Mouse (Mus musculus) embryonic facial prominence, embryonic 13.5 days (tissue): Measurements from ENCODE around the gene Hdhd5. TPM values are rescaled to one million over a fixed set of nuclear protein-coding genes. Genes with fewer than 3 reads are reported as not detected.

ENCODE experiments used
- ATAC-seq: fragments of 200-750 bp; cut with Nextera tagmentation; 2 replicates; pipeline ENCODE4 v1.8.0; 2017; ENCODE audit warnings: low read depth; ENCODE audit not compliant: insufficient number of reproducible peaks, insufficient read depth, low FRiP score, low TSS enrichment
- H3K27ac ChIP-seq: fragments of 300-500 bp; sonication (generic); 2 replicates; pipeline ENCODE4 v1.5.1; 2015; ENCODE audit warnings: moderate library complexity, mild to moderate bottlenecking, inconsistent platforms
- H3K27me3 ChIP-seq: fragments of 300-500 bp; sonication (generic); 2 replicates; pipeline ENCODE4 v1.6.1; 2015; ENCODE audit warnings: mild to moderate bottlenecking, inconsistent platforms
- H3K36me3 ChIP-seq: fragments of 300-500 bp; sonication (generic); 2 replicates; pipeline ENCODE4 v1.6.1; 2015; ENCODE audit warnings: mild to moderate bottlenecking, inconsistent platforms
- H3K4me1 ChIP-seq: fragments of 300-500 bp; sonication (generic); 2 replicates; pipeline ENCODE4 v1.6.1; 2015; ENCODE audit warnings: inconsistent platforms
- H3K4me2 ChIP-seq: fragments of 300-500 bp; sonication (generic); 2 replicates; pipeline ENCODE4 v1.6.1; 2015; ENCODE audit warnings: moderate library complexity, mild to moderate bottlenecking, inconsistent platforms
- H3K4me3 ChIP-seq: fragments of 300-500 bp; sonication (generic); 2 replicates; pipeline ENCODE4 v1.5.1; 2015; ENCODE audit warnings: mild to moderate bottlenecking, inconsistent platforms
- H3K9ac ChIP-seq: fragments of 300-500 bp; sonication (generic); 2 replicates; pipeline ENCODE4 v1.6.1; 2015; ENCODE audit warnings: mild to moderate bottlenecking, inconsistent platforms
- H3K9me3 ChIP-seq: fragments of 300-500 bp; sonication (generic); 2 replicates; pipeline ENCODE4 v1.6.1; 2016; ENCODE audit warnings: inconsistent platforms
- WGBS: fragments of 180-500 bp; shearing (Covaris S2); methylation state at CpG from one replicate; pipeline ENCODE4 v1.1.7; 2015; ENCODE audit warnings: mixed read lengths; 5-methylcytosine and 5-hydroxymethylcytosine counted together
- polyA plus RNA-seq: library from polyadenylated mRNA; unstranded; fragments of >200 nt; fragmentation: Nextera tagmentation; extraction: Ambion mirVana; gene quantifications from 2 replicates; pipeline ENCODE4 v1.2.1, GENCODE M21; 2015

The Hdhd5 gene
- polyA plus RNA-seq, 1 experiment from 2014 or later, result 18.8 TPM

DNA sequence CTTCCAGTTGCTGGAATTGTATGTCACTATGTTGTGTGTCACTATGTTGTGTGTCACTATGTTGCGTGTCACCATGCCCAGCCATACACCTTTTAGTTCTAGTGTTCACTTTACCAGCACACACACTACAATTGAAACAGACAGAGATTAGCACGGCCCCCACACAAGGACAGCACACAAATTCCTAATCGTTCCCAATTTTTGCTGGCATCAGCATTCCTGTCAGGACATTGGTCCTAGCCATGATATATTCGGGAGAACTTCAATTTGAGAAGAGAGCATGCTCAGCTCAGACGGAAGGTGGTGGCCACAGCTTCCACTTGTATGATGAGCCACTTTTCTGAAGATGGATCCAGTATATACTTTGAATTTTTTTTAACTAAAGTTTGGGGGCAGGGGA, 6.3 kb downstream of the Hdhd5 start:
- H3K4me1 ChIP-seq, result peaks cover 6% of the 10 kb centered on the region
- WGBS, result 89% methylated on average over 5 of the region's 5 CpGs

DNA sequence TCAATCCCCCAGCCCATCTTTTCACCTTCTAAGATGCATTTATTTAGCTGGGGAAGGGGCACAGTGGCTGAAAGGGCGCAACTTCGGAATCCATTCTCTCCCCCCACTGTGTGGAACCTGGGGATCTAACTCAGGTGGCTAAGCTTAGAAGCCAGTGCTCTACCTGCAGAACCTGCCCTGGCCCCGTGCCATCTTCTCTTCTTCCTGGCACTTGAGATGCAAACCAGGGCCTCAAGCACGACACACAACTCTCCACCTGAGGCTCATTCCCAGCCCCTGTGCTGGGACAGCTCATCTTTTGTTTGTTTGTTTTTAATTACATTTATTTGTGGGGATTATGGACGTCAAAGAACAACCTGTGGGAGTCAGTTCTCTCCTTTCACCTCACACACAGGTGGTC, 11.5 kb downstream of the Hdhd5 start:
- no peak for ATAC-seq
- Histone ChIP-seq H3K27me3 (no peaks in the 10 kb centered on the region), H3K9ac (no peak overlapping the region), H3K27ac (no peak overlapping the region), H3K4me2 (no peak overlapping the region), H3K36me3 (peaks cover 69% of the 10 kb centered on the region), H3K4me1 (no peaks in the 10 kb centered on the region), H3K9me3 (no peaks in the 10 kb centered on the region), H3K4me3 (no peak overlapping the region)
- 80% methylated on average over 5 of the region's 5 CpGs for WGBS

More for the DNA sequence above, 6.3 kb downstream of the Hdhd5 start:
- Histone ChIP-seq H3K27me3 (no peaks in the 10 kb centered on the region), H3K4me2 (no peak overlapping the region), H3K4me3 (no peak overlapping the region), H3K9ac (no peak overlapping the region), H3K36me3 (peaks cover 33% of the 10 kb centered on the region), H3K27ac (no peak overlapping the region), H3K9me3 (no peaks in the 10 kb centered on the region)
- no peak for ATAC-seq

DNA sequence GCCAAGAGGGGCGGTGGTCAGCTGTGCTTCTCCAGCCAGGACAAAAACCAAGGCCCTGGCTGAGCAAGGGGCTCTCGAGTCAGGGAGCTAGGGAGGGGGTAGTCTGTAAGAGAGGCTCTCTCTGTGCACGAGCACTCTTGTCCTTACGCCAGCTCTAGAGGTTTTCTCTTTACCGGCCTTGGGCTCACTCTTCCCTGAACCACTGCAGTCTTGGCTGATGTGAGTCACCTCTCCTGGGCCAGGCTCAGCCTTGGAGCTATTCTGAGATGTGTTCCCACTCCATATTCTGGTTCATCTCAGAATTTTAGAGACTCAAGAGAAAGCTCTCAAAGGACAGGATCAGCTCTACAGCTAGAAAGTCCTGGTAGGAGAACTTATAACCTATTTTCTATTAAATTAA, 13.8 kb downstream of the Hdhd5 start:
- H3K4me1 ChIP-seq, result no peaks in the 10 kb centered on the region
- no peaks in the 10 kb centered on the region for H3K9me3 ChIP-seq
- peaks cover 82% of the 10 kb centered on the region for H3K36me3 ChIP-seq
- H3K9ac ChIP-seq, result no peak overlapping the region
- H3K27me3 ChIP-seq, result no peaks in the 10 kb centered on the region
- no peak for ATAC-seq
- H3K4me2 ChIP-seq, result no peak overlapping the region
- no peak overlapping the region for H3K27ac ChIP-seq
- 86% methylated on average over 5 of the region's 5 CpGs for WGBS
- no peak overlapping the region for H3K4me3 ChIP-seq

DNA sequence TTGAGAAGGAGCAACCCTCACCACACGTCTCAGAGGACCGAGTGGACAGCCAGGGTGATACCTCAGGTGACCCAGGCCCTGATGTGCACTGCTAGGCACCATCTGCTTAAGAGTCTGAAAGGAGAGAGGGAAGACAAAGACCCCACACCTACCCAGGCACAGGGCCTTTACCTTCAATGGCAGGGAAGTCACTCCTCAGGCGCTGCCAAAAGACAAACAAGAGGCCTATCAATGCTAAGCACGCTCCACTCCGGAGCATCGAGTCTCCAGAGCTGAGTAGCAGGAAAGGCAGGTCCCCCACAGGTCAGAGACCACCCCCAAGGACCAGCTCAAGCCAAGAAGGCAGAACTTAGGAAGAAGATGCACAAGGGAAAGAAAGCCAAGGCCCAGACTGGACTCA, 14.2 kb downstream of the Hdhd5 start:
- Histone ChIP-seq H3K27ac (no peak overlapping the region), H3K9me3 (no peaks in the 10 kb centered on the region), H3K9ac (no peak overlapping the region), H3K4me1 (no peaks in the 10 kb centered on the region), H3K4me3 (no peak overlapping the region), H3K4me2 (no peak overlapping the region), H3K27me3 (no peaks in the 10 kb centered on the region), H3K36me3 (peaks cover 78% of the 10 kb centered on the region)
- 93% methylated on average over 6 of the region's 6 CpGs for WGBS
- ATAC-seq, result no peak

DNA sequence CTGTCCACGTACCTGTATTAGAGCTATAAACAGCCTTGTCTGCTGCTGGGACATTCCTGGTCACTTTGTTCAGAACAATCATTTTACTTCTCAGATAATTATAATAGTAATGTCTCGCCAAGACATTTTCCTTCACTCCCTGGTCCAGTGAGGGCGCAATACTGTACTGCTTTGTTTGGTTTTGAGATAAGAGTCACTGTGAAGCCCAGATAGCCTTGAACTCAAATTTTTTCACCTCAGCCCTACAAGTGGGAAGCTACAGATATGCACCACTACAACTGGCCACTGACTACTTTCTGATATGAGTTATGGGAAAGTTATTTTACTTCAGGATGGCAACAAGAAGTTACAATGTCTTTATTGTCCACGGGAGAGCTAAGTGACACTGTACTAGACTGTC, 14.7 kb downstream of the Hdhd5 start:
- H3K4me1 ChIP-seq, result no peaks in the 10 kb centered on the region
- no peak for ATAC-seq
- H3K4me3 ChIP-seq, result no peak overlapping the region
- H3K9ac ChIP-seq, result no peak overlapping the region
- WGBS, result 88% methylated on average over 4 of the region's 4 CpGs
- no peaks in the 10 kb centered on the region for H3K9me3 ChIP-seq
- H3K4me2 ChIP-seq, result no peak overlapping the region
- H3K36me3 ChIP-seq, result peaks cover 77% of the 10 kb centered on the region
- no peak overlapping the region for H3K27ac ChIP-seq
- no peaks in the 10 kb centered on the region for H3K27me3 ChIP-seq

DNA sequence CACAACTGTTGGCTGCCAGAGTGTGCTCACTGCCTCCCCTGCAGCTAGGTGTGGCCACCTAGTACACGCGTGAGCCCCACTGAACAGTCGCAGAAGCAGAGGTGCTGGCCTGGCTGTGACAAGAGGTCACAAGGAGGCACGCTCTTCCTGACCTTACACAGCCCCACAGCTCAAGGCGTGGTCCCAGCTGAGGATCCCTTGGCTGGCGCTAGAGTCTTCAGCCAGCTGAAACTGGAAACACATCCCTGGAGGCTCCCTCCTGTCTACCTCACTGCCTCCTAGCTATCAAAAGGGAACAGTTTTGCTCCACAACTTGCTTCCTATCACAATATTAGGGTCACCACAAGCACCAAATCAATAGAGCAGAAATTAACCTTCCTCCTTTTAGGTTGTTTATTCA, 19.9 kb downstream of the Hdhd5 start:
- H3K9me3 ChIP-seq, result no peaks in the 10 kb centered on the region
- H3K4me2 ChIP-seq, result no peak overlapping the region
- H3K9ac ChIP-seq, result no peak overlapping the region
- peaks cover 58% of the 10 kb centered on the region for H3K36me3 ChIP-seq
- no peaks in the 10 kb centered on the region for H3K4me1 ChIP-seq
- WGBS, result 88% methylated on average over 6 of the region's 6 CpGs
- H3K27me3 ChIP-seq, result no peaks in the 10 kb centered on the region
- ATAC-seq, result no peak
- no peak overlapping the region for H3K4me3 ChIP-seq
- no peak overlapping the region for H3K27ac ChIP-seq

DNA sequence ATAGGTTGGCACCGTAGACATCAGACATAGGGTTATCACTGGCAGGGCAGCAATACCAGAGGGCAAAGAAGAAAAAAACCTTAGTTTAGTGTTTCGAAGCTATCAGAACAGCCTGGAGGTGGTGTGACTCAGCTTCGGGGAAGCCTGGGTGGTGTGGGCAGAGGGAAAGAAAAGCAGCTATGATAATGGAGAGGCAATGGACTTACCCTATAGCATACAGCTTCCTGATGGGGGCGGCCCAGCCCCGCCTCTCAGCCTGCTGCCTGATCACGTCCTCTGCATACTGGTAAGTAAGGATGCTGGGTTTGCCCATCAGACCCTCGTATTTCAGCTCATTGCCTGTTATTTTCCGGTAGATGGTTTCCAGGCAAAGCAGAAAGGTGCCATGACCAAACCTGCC, 20.7 kb downstream of the Hdhd5 start:
- H3K4me1 ChIP-seq, result no peaks in the 10 kb centered on the region
- WGBS, result 85% methylated on average over 8 of the region's 8 CpGs
- no peak overlapping the region for H3K9ac ChIP-seq
- H3K4me2 ChIP-seq, result no peak overlapping the region
- H3K4me3 ChIP-seq, result no peak overlapping the region
- ATAC-seq, result no peak
- no peaks in the 10 kb centered on the region for H3K9me3 ChIP-seq
- no peak overlapping the region for H3K27ac ChIP-seq
- no peaks in the 10 kb centered on the region for H3K27me3 ChIP-seq
- H3K36me3 ChIP-seq, result peaks cover 57% of the 10 kb centered on the region

DNA sequence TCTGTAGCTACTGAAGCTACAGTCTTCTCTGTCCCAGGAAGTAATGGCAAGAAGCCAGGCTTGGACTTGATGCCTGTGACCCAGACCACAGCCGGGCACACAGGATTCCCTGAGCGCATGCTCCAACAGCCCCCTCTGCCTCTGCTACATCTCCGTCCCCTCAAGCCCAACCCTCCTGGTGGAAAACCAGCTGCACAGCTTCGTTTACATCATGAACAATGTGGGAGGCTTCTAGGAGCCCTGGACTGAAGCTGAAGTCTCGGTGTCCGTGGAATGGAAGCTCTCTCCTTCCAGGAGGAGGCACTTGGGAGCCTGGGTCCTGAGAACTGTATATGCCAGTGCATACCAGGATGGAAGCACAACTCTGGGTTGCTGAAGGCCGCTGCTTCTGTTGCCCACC, 21.1 kb downstream of the Hdhd5 start:
- 87% methylated on average over 7 of the region's 7 CpGs for WGBS
- no peak overlapping the region for H3K27ac ChIP-seq
- no peak for ATAC-seq

DNA sequence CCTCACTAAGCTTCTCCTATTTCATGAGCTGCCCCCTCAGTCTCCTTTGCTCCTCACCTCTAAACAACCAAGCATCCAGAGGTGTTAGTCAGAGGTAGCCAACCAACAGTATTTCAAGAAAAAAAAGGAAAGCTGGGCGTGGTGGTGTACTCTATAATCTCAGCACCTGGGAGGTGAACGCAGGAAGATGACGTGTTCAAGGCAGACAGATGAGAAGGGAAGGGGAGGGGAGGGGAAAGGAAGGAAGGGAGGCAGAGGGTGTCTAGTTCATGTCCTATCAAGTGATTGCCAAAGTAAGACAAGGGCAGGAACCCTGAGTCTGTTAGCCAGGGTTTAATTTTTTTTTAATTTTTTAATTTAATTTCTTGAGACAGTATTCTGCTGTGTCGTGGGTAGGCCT, 22.5 kb downstream of the Hdhd5 start:
- Histone ChIP-seq H3K27me3 (no peaks in the 10 kb centered on the region), H3K27ac (no peak overlapping the region), H3K4me1 (no peaks in the 10 kb centered on the region), H3K9me3 (no peaks in the 10 kb centered on the region), H3K4me2 (no peak overlapping the region), H3K9ac (no peak overlapping the region), H3K4me3 (no peak overlapping the region), H3K36me3 (peaks cover 40% of the 10 kb centered on the region)
- no peak for ATAC-seq
- 74% methylated on average over 4 of the region's 4 CpGs for WGBS

More for the DNA sequence above, 21.1 kb downstream of the Hdhd5 start:
- no peaks in the 10 kb centered on the region for H3K9me3 ChIP-seq
- H3K4me3 ChIP-seq, result no peak overlapping the region
- no peak overlapping the region for H3K9ac ChIP-seq
- peaks cover 53% of the 10 kb centered on the region for H3K36me3 ChIP-seq
- no peaks in the 10 kb centered on the region for H3K4me1 ChIP-seq
- H3K4me2 ChIP-seq, result no peak overlapping the region
- H3K27me3 ChIP-seq, result no peaks in the 10 kb centered on the region

DNA sequence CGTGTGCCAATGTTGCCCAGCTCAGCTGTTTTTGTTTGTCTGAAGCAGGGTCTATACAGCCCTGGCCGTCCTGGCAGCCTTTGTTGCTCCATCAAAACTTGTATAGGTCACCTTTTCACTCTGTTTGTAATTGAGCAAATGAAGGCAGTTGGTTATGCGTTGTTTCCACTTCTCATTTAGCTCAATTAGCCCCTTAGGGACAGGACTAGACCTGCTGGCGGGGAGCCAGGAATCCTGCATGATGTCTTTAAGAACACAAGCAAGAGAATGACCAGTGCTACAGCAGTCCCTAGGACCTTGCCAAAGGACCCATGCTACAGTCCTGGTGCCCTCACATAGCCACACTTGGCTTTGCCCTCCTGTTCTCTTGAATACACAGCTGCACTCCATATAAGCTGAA, 25.6 kb downstream of the Hdhd5 start:
- no peak for ATAC-seq
- Histone ChIP-seq H3K4me3 (no peak overlapping the region), H3K9me3 (peaks cover 1% of the 10 kb centered on the region; the same call in 1 of the 2 replicates), H3K4me1 (no peaks in the 10 kb centered on the region), H3K9ac (no peak overlapping the region), H3K27me3 (no peaks in the 10 kb centered on the region), H3K27ac (no peak overlapping the region), H3K36me3 (peaks cover 17% of the 10 kb centered on the region), H3K4me2 (no peak overlapping the region)
- WGBS, result 58% methylated on average over 4 of the region's 4 CpGs

DNA sequence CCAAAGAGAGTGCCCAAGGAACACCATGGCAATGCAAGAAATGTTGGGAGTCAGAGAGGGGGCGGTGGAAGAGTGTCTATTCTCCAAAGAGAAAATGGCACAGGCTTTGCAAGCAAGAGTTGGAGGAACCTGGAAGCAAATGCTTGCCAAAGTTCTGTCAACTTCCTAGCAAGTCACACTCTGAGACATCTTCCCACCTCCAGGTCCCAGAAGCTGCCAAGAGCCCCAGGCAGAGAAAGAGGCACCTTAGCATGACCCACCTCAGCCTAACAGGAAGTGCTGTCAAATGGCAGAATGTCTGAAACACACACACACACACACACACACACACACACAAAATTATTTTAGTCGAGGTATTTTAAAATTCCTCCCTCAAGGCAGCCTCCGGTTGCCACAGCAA, 27.1 kb downstream of the Hdhd5 start:
- H3K4me1 ChIP-seq, result no peaks in the 10 kb centered on the region
- peaks cover 5% of the 10 kb centered on the region; the same call in 1 of the 2 replicates for H3K9me3 ChIP-seq
- no peak overlapping the region for H3K27ac ChIP-seq
- H3K9ac ChIP-seq, result no peak overlapping the region
- H3K4me3 ChIP-seq, result no peak overlapping the region
- peaks cover 5% of the 10 kb centered on the region; the same call in 1 of the 2 replicates for H3K36me3 ChIP-seq
- WGBS, result 55% methylated on average over 3 of the region's 3 CpGs
- no peak for ATAC-seq
- H3K4me2 ChIP-seq, result no peak overlapping the region
- H3K27me3 ChIP-seq, result no peaks in the 10 kb centered on the region

DNA sequence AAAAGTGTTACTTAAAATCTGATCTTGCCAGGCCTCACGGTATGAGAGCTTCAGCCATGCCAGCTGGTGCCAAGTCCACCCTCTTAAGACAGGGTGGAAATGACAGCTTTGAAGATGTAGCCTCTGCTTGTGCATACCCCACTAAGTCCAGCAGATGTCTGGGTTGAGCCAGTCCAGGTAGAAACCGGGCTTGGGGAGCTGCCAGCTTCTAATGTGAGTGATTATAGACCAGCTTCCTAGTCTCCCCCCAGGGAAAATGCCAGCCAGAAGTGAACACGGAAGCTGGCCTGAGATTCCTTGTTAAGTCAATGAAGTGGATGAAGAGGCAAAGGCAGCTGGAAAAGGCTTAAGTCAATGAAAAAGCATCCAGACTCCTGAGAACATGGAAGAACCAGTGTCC, 34.6 kb downstream of the Hdhd5 start:
- H3K27ac ChIP-seq, result no peak overlapping the region
- H3K4me2 ChIP-seq, result no peak overlapping the region
- peaks cover 5% of the 10 kb centered on the region; the same call in 1 of the 2 replicates for H3K9me3 ChIP-seq
- peaks cover 40% of the 10 kb centered on the region for H3K27me3 ChIP-seq
- no peaks in the 10 kb centered on the region for H3K36me3 ChIP-seq
- ATAC-seq, result no peak
- peaks cover 25% of the 10 kb centered on the region for H3K4me1 ChIP-seq
- 48% methylated on average over 3 of the region's 3 CpGs for WGBS
- H3K9ac ChIP-seq, result no peak overlapping the region
- H3K4me3 ChIP-seq, result no peak overlapping the region
